Mouse (Mus musculus) skeletal muscle tissue, adult 2 months (tissue): ENCODE data around the gene Mlf2.

Experiments used
- DNase-seq: peaks from one replicate; pipeline ENCODE4 v3.0.0-alpha.2; 2012; ENCODE audit warnings: low read depth, low spot score

The Mlf2 gene

DNA sequence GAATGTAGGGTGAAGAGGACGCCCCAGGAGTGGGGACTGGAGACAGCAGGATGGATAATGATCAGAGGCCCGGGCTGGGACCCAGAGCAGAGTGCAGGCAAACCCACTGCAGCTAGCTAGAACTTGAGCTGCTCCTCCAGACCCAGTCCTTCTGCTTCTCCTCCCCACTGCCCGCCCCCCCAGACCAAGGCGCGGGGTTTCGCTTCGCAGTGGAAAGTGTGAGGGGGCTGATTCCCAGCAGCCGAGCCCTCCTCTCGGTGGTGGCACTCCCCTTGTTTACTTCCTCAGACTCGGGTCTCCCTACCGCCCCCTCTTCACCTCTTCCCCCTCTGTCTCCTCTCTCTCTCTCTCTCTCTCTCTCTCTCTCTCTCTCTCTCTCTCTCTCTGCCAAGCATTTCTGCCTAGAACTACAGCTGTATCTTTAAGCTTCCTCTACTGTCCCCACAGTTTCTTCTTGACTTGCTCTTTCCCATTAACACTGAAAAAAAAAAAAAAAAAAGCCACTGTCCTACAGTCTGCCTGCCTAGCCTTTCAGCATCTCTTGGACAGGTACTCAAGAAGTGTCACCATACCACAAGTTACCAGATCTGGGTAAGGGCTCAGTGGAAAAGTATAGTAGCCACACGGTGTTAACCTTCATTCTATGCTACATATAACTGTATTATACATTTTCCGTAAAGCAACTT lies 19.5 kb upstream of the Mlf2 start, which contains the start of gene Lag3:
Gene Lag3 (minus strand): TSS at position 173 of the 686 bp plus-strand sequence.
- DNase-seq, result no peak

DNA sequence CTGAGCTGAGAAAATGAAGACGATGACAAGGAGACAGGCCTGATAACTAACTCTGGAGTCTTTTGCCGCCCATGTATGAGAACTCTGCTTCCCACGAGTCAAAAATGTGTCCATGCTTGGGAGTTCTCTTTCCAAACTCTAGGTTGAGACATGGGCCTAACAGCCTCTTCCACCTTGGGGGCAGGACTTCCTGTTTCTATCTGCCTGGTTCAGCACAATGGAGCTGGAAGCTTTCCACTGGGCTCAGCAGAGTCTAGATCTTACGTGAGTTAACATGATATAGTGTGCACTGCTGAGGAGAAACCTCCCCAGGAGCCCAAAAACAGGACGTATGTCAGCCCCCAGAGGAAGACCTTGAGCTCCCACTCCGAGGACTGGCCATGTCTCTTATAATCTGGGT lies 18.0 kb upstream of the Mlf2 start:
- DNase-seq, result no peak

DNA sequence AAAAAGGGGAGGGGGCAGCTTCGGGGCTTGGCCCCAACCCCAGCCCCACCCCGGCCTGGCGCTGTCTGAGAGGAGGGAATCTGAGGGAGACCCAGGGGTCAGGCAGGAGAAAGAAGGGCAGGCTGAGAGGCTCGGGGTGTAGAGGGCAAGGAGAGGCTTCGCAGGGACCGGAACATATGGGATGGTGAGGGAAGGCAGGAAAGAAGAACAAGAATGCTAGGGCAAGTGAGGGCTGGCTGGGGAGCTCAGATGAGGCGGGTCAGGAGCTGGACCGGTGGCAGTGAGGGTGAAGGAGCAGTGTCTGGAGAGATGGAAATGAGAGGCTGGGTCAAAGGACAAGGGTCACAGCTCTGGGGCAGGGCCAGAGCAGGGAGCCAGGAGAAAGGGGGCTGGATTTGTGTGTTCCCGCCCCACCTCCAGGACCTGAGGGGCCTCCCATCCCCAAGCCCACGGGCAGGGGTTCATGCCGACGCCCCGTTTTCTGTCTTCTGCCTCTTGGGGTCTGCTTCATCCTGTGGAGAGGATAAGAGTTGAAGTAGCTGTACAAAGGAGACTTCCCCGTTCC lies 17.4 kb upstream of the Mlf2 start:
- no peak for DNase-seq

DNA sequence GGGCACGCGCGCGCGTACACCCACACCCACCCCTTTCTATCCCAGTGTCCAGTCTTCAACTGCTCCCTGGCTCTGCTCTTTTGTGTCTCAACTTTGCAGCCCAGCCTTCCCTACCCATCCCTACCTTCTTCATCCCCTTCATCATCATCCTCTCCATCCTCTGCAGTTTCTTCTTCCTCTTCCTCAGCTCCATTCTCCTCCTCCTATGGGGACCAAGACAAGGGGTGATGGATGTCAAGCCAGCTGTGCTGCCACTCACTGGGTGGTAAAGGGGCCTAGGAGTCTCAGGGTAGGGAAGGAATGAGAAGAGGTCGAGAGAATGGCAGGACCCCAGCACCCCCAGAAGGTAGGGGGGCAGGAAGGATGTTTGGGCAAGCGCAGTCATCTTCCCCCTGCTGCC lies 16.7 kb upstream of the Mlf2 start:
- DNase-seq, result no peak

DNA sequence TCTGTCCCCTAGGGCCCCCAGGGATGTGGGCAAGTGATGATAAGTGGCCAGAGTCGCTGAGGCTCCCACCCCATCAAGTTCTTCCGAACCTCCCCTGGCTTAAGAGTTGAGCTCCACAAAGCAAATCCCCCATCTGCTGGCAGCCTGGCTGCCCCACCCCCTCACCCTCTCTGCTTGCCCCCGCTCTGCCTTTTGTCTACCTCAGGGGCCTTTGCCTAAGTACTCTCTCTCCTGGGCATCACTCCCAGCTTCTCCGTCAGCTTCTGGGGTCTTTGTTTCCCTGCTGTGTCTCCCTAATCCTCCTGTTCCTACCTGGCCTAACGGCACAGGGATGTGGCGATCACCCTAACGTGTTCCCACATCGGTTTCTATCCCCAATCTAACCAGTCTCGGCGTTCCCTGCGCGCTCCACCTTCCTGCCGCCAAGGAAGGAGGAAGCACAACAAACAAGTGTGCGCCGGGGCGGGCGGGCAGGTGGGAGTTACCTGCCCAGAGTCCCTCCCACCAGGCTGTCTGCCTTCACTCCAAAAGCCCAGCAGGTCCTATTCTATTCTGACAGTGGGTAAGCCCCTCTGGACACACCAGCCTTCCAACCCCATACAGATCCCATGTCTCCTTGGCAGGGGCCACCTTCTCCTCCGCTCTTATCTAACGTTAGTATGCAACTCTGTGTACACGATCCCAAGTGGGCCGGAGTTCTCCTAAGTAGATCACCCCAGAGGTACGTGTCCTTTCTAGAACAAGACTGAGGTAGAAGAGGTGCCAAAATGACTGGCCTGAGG lies 15.8 kb upstream of the Mlf2 start:
- no peak for DNase-seq

DNA sequence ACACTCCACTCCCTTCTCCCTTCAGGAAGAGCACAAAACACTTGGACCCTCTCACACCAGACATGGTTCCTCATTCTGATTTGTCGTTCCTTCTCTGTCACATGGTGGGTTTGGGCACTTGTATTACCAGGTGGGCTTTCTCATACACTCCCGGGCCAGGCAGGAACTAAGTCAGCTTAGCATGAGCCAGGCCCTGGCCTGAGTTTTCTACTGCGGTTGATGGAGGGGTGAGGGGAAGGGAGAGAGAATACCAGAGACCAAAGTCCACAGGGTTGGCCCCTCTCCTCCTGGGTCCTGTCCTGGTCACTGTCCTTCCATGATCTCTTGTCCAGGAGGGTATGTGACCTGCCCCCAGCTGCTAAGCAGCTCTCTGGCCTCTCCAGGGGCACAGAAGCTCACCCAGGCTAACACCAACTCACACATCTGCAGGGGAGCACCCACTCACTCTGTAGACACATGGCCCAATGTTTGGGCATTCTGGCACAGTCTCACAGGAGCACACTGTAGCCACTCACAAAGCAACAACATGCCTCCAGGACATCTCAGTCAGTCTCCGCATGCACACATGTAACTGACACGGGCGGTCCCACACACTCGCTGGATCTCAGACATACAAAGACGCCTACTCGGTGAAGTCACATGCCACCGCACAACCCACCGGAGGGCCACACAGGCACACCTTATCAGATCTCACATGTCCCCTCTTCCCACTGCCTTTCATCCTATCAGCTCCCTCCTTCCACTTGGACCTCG lies 15.1 kb upstream of the Mlf2 start:
- no peak for DNase-seq

DNA sequence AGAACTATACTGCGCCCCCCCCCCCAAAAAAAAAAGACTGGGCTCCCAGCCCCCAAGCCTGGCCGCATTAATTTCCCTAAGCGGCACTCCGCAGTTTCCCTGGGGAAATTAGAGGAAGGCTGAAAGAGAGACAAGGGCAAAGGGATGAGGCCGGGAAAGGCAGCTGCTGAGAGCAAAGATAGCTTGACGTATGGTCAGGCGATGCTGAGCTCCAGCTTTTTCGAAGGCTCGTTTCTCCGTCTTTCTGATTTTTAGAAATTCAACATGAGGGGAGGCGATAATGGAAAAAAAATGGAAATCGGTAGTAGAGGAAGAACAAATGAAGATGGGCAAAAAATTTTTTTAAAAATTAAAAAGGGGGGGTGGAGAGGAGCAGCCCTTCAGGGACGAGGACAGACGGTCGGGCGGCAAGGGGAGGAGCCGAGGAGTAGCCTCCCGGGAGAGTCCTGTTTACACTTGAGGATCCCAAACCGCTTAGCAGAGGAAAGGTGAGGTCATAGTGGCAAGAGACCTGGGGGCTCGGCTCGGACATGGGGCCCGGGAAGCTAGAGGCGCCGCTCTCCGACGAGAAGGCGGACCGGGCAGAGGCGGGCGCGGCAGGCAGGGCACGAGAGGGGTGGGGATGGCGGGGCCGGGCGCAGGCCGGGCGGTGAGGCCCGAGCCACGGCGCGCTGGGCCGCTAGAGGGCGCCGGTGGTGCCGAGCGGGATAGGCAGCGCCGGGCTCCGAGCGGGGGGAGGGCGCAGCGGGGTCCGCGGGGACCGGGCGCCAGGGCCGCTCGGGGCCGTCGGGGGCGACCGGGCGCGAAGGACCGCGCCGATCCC lies 14.3 kb upstream of the Mlf2 start:
- DNase-seq, result no peak

DNA sequence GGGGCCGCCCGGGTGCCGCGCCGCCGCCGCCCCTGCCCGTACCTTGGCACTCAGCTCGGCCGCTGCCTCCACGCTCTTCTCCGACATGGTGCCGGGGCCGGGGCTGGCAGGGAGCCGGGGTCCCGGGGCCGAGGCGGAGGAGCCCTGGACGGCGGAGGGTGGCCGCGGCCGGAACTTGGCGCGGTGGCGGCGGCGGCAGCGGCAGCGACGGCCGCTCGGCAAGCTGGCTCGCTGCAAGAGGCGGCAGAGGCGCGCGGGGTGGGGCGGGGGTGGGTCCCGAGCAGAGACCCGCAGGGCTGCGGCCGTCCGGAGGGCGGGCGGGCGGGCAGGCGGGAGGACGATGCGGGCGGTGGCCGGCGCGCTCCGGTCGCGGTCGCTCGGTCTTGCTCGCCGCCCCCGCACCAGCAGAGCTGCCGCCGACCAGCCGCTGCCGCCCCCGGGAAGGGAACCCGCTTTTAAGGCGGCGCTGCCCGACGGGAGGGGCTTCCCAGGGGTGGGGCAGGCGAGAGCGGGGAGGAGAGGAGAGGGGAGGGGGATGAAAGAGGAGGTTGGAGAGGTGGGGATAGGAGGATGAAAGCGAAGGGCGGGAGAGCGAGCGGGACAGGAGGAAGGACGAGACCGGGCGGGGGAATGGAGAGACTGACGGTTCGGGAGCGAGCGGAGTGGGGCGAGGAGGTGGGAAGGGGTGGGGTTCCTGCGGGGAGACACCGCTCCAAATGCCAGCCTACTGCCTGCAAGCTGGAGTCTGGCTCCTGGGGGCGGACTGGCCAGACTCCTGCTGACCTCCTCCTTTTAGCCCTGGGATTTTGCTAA lies 13.5 kb upstream of the Mlf2 start:
- peak; percentile 88 for DNase-seq

DNA sequence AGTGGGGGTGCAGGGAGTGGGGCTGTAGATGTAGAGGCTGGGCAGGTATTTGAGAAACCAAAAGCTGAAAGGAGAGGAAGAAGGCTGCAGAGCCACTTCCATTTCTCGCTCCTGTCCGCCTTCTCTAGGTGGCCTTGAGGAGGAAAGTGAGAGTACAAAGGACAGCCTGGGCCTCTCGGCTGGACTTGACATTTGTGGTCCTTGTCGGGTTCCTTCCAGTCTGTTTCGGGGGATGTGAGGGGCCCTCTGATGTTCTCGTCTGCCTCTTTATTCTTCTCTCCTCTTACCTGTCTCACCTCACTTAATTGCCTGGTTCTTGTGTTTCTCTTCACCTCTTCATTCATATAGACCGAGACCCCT lies 12.9 kb upstream of the Mlf2 start:
- DNase-seq, result no peak

DNA sequence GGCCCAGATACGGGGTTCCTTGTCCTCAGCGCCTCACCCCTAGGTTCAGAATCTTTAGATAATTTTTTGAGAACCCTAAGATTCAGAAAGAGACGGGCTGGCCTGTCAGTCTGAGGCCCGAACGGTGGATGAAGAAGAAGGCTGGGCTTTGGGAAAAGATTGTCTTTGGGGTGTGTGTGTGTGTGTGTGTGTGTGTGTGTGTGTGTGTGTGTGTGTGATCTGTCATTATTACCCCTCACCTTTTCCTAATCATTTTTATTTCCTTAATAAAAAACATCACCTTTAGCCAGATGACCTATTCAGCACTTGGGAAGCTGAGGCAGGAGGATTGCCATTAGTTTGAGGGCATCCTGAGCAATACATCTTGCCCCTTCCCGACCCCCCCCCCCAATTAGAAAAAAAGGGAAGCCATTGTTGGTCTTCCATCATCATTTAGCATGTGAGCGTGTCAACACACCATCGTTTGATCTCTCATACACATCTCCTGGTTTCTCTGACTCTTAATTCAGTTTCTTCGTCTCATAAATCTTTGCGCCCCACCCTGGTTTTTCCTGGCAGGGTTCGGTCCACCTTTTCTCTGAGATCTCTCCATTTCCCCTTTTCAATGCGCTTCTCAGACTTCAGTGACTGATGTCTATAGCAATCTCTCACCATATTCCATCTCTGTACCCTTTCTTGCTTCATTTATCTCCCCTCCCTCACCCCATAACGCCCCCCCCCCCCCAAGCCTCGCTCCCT lies 12.1 kb upstream of the Mlf2 start:
- no peak for DNase-seq

DNA sequence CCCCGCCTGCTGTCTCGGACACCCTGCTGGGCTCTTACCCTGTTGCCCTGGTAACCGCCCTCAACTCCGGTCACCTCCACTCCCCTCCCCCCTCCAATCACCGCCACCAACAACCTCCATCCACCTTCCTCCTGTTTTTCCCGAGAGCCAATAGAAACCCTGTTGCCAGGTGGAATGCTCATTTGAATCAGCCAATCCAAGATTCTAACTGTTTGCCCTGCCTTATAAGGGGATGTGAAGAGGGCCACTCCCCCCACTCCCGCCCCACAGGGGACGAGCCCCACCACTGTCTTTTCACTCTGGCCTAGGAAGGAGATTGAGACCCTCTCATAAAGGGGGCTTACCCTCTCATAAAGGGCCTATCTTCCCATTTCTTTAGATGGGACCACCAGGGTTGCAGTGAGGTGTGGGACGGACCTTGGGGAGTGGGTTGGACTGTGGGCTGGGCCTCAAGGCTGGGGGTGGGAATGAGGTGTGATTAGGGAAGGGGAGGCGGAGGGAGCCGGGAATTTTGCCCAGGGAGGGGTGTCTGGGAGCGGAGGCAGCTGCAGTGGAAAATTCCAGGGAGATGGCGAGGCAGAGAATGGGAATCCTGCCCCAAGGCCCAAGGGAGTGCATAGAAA lies 11.4 kb upstream of the Mlf2 start, which contains the start of gene Ptms:
Gene Ptms (minus strand): TSS at position 409 of the 623 bp plus-strand sequence.
- DNase-seq, result peak; percentile 95

DNA sequence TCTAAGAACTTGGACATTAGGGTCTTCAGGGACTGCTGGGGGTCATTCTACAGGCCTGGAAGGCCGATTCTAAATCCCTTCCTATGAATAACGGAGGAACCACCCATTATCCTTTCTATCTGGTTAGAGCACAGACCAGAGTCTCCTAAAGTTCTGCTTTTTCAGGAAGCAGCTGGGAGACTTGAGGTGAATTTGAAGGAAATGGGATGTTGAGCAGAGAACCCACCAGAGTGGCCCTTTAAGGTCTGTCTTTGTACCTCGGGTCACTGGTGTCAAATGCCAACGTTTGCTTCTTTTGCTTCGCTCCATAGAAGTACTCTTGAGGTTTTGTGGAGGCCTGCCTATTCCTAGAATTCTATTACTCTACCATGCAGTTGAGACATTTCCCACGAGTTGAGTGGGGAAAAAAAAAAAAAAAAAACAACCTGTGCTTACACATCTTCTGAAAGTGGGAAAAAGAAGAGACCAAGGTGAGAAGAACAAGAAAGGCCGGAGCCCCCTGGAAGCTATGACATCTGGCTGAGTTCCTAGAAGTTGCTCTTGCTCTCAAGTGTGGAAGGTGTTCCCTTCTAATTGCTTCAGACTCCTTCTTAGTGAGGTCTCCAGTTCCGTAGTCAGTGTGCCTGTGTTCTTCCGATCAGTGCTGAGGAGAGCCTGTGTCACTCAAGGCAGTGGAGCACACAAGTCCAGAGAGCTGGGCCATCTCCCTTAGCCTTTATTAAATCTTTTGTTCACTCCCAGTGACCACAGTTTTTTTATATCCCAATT lies 10.7 kb upstream of the Mlf2 start:
- DNase-seq, result no peak

DNA sequence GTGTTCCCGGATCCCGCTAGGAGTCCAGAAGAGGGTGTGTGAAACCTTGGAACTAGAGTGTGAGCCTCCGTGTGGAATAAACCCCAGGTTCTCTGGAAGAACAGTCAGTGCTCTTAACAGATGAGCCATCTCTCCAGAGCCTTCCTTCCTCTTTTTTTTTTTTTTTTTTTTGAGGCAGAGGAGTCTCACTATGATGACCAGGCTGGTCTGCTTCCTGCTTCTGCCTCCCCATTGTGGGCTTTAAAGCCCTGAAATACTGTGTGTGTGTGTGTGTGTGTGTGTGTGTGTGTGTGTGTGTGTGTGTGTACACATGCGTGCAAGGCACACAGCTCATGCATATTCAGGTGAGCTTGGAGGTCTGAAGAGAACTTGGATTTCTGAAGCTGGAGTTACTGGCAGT lies 9.6 kb upstream of the Mlf2 start:
- no peak for DNase-seq

DNA sequence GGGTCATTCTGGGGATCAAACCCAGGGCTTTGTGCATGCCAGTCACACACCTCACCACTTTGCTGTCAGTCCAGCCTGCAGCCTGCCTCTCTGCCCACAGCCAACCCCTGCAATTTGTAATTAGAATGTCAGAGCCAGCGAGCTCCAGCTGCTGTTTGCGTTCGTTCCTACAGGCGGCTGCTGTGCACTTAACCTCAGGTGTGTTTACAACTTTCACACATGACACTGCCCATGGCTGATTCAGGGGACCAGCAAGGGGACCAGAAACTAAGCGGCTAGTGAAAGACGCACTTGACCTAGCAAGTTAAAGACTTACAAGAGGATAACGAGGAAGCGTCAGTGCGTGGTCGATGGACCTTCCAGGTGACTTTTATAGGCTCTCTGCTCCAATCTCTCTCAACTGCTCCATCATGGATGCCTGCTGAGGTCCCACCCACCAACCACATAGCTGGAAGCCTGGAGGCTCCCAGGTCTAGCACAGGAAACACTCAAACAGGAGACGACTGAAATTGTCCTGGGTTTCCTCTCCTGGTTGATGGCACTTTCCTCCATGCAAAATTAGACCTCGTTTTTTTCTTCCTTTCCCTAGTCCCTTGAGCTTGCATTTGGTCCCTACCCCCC lies 5.9 kb upstream of the Mlf2 start:
- DNase-seq, result no peak

DNA sequence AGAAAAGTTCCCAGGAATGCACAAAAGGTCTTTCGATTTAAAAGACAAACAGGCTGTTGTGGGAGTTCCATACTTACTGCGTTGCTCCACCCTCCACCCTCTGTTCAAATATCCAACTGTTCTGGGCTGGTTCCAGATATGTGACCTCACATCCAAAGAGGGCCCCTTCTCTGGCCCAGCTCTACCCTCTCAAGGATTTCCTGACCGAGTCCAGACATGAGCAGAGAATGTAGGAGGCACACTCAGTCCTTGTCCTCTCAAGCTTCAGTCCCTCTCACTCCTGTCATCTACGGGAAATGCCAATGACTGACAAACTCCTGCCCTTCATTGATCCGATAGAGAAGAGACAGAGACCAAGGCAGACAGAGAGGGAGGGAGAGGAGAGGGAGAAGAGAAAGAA lies 5.2 kb upstream of the Mlf2 start:
- no peak for DNase-seq

DNA sequence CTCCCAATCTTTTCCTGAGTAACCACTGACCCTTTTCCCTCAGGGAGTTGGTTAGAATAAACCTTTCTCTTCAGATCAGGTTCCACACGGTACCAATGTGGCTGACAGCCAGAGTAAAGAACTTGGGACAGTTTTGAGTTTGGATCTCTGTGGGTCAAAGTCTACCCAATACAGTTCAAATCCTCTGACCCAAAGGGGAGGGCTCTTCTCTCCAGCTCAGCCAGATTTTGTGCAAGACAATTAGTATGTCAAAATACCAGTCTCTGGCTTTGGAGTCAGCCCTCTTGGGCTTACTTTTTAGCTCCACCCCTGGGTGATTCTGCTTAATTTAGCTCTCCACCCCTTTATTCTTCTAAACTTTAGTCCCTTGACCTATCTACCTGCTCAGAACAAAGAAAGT lies 955 bp upstream of the Mlf2 start:
- DNase-seq, result no peak

DNA sequence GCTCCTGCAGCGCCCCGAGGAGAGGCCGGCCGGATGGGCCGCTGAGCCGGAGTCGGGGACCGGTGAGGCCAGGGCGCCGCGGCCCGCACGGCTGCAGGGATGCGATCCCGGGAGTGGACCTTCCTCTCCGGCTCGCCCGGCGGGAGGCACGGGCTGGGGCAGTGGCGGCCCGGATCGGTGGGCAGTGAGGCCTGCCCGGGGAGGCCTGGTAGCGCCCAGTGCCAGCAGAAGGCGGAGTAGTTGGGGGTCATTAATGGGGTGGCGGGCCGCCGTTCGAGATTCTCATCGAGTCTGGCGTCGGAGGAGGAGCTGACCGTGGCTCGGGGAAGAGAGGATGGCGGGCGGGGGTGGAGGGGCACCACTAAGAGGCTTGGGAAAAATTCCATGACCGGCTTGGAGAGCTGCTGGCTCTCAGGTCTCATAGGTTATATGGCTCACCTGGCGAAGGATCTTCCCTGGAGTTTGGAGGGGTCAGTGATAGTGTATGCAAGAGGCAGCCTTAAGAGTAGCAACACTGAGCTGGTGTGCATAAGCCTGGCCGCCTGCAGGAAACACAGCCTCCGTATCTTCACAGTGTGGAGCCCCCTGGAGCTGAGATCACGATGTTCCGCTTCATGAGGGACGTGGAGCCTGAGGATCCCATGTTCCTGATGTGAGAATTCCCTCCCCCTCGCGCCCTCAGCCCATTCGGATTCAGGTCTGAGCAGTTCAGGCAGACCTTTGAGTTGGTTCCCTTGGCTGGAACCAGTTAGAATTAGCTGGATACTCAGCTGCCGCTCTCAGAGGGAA lies 533 bp downstream of the Mlf2 start:
- DNase-seq, result no peak
